Mouse (Mus musculus) C2C12 (cell line): ENCODE measurements around the gene Fgf11.

Experiments
- CTCF ChIP-seq: IDR thresholded peaks from one replicate; pipeline ENCODE4 v1.5.1; 2011; ENCODE audit not compliant: control insufficient read depth, insufficient read depth, insufficient read length
- MAX ChIP-seq: IDR thresholded peaks from one replicate; pipeline ENCODE4 v1.6.1; 2011; ENCODE audit warnings: mild to moderate bottlenecking, control low read depth
- MYOG ChIP-seq: IDR thresholded peaks from one replicate; pipeline ENCODE4 v1.6.1; 2011; ENCODE audit not compliant: control insufficient read depth, insufficient read length; ENCODE audit errors: extremely low read depth
- USF1 ChIP-seq: IDR thresholded peaks from one replicate; pipeline ENCODE4 v1.6.1; 2011; ENCODE audit warnings: low read depth, mild to moderate bottlenecking, control low read depth, moderate library complexity

- TF ChIP-seq CTCF = no peak
- no peak for TF ChIP-seq MAX
- TF ChIP-seq MYOG = no peak
- no peak for TF ChIP-seq USF1
Measured at GRCm38 (mm10) chr11:69801379-69801977, at the start of gene Fgf11.
